Mouse (Mus musculus) NIH3T3 (cell line): ENCODE data around the gene Klk14.
"Not testable (repeated sequence)": the region's sequence is repeated elsewhere in the genome, so short reads cannot be mapped to it uniquely, and the experiment has no call there.

Experiments
- DNase-seq: peaks from one replicate; pipeline ENCODE4 v3.0.0-alpha.2; 2012; ENCODE audit warnings: low read depth

Klk14 gene

DNA sequence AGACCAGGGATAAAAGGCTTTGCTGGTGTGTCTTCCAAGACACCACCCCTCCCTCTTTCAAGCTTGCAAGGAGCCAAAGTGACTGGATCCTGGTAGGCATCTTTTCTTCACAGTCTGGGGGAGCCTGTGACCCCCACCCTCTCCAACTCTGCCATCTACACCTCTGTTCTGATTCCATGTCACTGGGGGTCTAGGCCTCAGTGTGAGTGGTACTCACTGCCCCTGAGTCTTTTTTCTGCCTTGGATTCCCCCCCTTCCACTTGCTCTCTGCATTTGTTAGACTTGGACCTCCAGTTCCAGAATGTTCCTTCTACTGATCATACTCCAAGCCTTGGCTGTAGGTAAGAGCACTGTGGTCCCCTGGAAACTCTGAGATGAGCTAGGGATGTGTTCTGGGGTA lies at the start of gene Klk14:
Gene Klk14, plus strand, starts transcription at position 301 of the 400 bp plus-strand sequence.
- DNase-seq: no peak

DNA sequence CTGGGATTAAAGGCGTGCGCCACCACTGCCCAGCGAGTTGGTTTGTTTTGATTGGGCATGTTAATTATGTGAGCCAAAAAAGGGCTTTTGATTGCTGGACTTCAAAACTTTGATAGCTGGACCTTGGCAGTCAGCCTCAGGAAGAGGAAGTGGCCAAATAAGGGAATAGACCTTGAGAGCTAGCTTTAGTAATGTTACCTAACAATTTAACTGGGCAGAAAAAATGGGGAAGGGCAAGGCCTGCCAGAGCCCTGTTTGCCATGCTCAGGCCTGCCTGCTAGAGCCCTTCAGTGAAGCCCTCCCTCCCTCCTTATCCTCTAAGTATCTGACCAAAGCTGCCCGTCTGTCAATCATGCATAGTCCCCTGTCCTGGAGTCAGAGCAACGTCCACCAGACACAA lies 47.6 kb upstream of the Klk14 start:
- no peak for DNase-seq

DNA sequence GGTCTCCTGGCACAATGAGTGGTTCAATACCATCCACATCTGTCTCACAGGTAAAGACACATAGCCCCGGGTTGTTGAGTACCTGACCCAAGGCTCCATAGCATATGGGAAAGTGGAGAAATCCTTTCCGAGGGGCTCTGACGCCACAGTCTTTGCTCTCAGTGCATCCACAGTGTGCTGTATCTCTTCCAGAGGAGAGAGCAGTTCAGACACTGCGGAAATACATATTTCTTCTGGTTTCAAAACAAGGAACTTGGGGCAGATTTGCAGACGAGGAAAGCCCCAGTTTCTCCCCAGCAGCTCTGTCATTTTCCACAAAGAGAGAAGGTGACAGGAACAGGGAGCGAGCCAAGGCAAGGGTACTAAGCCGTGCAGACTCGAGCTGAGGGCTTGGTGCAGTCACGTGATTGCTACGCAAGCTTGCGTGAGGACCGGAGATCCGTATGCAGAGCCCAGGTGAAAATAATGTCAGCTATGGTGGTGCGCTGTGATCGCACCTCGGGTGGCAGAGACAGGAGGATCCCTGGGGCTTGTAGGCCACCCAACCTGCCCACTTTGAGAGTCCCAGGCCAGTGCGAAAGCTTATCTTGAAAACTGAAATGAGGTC lies 47.1 kb upstream of the Klk14 start:
- DNase-seq: no peak

DNA sequence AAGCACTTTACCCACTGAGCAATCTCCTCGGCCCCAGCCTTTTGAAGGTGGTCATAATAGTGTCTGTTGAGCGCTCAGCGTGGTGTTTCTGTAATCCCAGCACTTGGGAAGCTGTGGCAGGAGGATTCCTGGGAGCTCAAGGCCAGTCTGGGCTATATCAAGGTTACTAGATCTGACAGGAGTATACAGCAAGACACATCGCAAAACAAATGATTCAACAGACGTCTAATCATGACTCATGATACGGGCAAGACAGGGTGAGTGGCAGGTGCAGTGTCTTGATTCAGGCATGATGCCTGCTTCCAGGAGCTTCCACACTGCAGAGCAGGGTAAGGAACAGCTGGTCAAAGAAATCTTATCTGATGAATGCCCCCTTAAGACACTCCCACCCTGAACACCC lies 37.5 kb upstream of the Klk14 start:
- DNase-seq: no peak

DNA sequence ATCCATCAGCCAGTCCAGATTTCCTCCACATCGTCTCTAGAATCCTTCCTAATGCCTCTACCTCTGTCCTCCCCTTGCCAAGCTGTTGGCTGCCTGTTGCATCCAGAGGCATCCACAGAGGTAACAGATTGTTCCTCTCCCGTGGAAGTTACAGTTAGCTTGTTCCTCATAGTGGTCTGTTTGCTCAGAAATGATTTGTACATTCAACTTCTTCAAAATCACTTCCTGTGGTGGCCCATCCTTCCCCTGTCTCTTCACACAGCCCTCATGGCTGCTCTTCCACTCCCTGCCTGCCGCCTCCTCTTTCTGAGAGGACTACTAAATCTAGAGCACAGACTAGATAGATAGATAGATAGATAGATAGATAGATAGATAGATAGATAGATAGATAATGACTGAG lies 35.7 kb upstream of the Klk14 start:
- DNase-seq: no peak

DNA sequence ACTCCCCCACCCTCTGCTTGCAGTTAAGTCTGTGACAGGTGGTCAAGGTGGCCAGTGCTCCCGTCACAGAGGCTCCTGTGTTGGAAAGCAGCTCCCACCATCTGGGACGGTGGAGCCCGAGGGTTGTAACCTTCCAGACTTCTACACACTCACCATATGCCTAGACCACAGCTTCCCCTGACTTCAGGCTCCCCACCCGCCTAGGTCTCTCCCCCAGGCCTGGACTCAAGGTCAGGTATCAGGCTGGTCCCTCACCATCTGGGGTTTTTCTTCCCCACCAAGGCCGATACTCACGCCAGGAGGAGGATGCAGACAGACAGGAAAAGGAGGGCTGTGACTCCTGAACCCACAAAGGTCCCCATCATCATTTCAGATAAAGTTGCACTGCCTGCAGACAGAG lies 34.0 kb upstream of the Klk14 start:
- DNase-seq: no peak

DNA sequence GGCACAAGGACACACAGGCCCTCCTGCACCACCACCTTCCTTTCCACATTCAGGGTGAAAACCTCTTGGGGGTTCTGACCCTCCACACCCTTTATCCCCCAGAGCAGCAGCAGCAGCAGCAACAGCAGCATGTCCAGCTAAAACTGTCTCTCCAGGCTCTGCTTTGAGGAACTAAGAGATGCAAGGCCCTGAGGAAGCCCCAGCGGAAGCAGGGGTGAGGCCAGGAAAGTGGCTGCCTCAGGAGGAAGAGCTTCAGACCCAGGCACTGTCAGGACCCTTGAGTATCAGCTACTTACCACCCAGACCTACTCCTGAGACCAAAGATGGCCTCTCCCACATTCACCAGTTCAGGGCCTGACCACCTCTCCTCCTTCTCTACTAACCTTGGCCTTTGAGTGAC lies 30.2 kb upstream of the Klk14 start, which contains the start of gene Siglece:
Gene Siglece, minus strand, starts transcription at position 160 of the 400 bp plus-strand sequence.
- no peak for DNase-seq

- DNase-seq: peak; percentile 81
These were observed 27.4 kb upstream of the Klk14 start for GRCm38 (mm10) chr7:43662804-43663203.

DNA sequence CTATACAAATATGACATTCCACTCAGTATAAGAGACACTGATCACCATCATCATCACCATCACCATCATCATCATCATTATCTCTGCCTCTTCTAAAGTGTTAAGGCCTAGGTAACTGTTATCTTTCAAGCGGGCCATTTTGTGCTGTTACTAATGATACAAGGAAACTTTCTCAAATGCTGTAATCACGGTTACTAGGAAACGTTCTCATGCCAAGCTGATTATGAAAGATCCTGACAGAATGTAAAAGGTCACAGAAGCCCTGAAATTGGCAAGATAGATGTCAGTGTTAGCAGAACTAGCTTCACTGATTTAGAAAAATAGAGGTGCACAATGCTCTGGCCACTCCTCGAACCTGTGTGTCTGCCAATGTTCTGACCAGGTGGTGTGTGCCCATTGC lies 23.0 kb upstream of the Klk14 start:
- DNase-seq: not testable (repeated sequence)

- DNase-seq: peak; percentile 71
These were observed 21.6 kb upstream of the Klk14 start for GRCm38 (mm10) chr7:43668582-43668981.

- peak; percentile 12 for DNase-seq
These were observed 19.0 kb upstream of the Klk14 start for GRCm38 (mm10) chr7:43671064-43671808.

DNA sequence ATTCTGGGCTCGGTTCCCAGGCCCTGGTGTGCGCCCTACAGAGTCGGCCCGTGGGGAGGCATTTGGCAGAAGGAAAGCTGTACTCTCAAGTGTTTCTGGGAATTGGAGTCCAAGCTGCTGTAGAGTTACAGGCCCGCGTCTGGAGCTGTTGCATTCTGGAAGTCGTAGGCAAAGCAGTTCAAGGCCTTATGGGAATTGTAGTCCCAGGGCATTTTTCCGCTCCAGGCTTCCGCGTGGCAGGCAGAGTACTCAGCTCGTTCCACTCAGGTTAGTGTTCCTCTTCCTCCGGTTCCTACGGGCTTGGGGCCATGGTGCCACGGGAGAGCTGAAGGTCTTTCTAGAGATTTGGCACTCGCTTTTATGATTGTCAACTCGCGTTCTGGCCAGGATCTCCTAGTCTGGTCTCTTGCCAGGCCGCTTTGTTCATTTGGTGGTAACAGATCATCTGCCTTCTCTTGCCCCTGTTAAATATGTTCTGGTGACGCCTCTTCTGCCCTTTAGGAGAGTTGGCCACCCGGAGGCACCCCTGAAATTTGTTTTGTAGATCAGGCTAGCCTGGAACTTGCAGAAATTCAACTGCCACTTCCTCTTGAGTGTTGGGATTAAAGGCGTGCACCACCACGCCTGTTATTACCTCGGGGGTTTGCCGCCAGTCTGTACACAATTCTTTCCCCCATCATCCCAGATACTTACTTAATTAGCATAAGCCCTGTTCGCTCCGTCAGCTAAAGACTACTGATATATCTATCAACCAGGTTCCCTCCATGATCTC lies 18.2 kb upstream of the Klk14 start, which contains the start of gene Ctu1:
Gene Ctu1, plus strand, starts transcription at position 208 of the 772 bp plus-strand sequence.
- peak; percentile 98 for DNase-seq

DNA sequence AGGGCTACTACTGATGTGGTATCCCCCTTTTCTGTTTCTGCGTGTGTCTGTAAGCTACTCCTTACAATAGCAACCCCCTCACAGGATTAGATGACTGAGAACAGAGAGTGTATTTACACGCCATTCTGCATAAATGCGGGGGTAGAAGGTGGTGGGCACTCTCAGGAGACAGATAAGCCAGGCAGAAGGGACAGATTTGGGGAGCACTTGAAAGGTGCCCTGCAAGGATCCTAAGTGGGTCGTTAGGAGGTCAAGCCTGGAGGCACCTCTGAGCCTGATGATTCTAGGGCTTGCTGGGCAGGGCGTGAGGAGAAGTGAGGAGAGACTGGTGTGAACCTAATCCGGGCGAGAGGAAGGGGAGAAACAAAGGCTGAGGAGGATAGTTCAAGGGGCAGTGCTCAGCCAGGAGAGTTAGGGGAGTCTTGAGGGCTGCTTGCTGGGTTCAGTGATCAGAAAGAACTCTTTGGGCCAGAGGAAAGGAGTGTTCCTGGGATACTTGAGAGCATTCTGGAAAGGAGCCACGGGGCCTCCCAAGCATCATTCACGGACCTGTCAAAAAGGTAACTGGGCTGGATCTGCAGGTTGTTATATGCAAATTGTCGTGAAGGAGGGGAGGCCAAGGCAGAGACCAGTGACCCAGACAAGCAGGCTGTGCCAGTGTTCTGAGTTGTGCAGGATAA lies 17.5 kb upstream of the Klk14 start:
- peak; percentile 52 for DNase-seq

DNA sequence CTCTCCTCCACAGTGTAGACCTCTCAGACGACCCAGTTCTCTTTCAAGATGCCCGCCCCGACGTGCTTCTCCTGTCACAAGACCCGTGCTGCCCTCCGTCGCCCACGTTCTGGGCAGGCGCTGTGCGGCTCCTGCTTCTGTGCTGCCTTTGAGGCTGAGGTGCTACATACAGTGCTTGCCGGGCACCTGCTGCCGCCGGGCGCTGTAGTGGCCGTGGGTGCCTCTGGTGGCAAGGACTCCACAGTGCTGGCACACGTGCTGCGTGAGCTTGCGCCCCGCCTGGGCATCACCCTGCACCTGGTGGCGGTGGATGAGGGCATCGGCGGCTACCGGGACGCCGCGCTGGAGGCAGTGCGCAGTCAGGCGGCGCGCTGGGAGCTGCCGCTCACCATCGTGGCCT lies 15.1 kb upstream of the Klk14 start:
- DNase-seq: no peak

- peak; percentile 76 for DNase-seq
These were observed 11.7 kb upstream of the Klk14 start for GRCm38 (mm10) chr7:43678517-43678916.

- peak; percentile 92 for DNase-seq
These were observed 9.3 kb upstream of the Klk14 start for GRCm38 (mm10) chr7:43680960-43681359.

GRCm38 (mm10) chr7:43682511-43682910 lies 7.7 kb upstream of the Klk14 start:
- peak; percentile 54 for DNase-seq

DNA sequence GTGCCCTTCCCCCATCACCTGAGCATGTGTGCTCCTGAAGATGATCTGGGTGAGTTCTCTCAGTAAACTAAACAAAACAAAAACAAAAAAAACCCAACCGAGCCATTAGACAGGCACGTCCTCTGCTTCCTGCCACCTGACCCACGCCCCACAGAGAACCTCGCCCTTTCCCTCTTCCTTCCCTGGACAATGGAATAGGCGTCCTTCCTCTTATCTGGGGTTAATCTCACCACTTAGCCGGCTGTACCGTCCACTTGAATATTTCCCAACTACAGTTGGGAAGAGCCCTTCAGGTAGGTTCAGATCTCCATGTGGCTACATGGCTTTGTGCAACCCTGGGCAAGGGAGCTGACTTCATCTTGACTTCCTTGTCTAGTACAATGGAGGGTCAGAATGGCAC lies 5.1 kb upstream of the Klk14 start:
- DNase-seq: no peak

- no peak for DNase-seq
These were observed 19.8 kb downstream of the Klk14 start for GRCm38 (mm10) chr7:43710031-43710430.

- DNase-seq: no peak
These were observed 22.0 kb downstream of the Klk14 start, which contains the start of gene Klk13 for GRCm38 (mm10) chr7:43712267-43712666. Gene Klk13 (plus strand): TSS chr7:43712567.

- no peak for DNase-seq
These were observed 22.7 kb downstream of the Klk14 start for GRCm38 (mm10) chr7:43712917-43713316.

GRCm38 (mm10) chr7:43713741-43714351 lies 23.6 kb downstream of the Klk14 start:
- no peak for DNase-seq
